Mouse (Mus musculus) kidney, adult 11 months (tissue): ENCODE measurements around the gene Dok7.

Experiments used
- DNase-seq: peaks from one replicate; pipeline ENCODE4 v3.0.0; 2022

Dok7 gene

GRCm38 (mm10) chr5:35058216-35058615 lies 1.6 kb downstream of the Dok7 start:
- DNase-seq: no peak

- DNase-seq: no peak
Observed at GRCm38 (mm10) chr5:35060098-35060497, 3.5 kb downstream of the Dok7 start.

- no peak for DNase-seq
Observed at GRCm38 (mm10) chr5:35069841-35070240, 13.3 kb downstream of the Dok7 start.

- no peak for DNase-seq
Observed at GRCm38 (mm10) chr5:35070314-35070713, 13.7 kb downstream of the Dok7 start.

- DNase-seq: no peak
Observed at GRCm38 (mm10) chr5:35070953-35071352, 14.4 kb downstream of the Dok7 start.

GRCm38 (mm10) chr5:35071855-35072254 lies 15.3 kb downstream of the Dok7 start:
- no peak for DNase-seq

GRCm38 (mm10) chr5:35073235-35073634 lies 16.7 kb downstream of the Dok7 start:
- DNase-seq: no peak

- DNase-seq: no peak
Observed at GRCm38 (mm10) chr5:35073992-35074391, 17.4 kb downstream of the Dok7 start.

GRCm38 (mm10) chr5:35076369-35076768 lies 19.8 kb downstream of the Dok7 start:
- no peak for DNase-seq

GRCm38 (mm10) chr5:35079101-35079500 lies 22.5 kb downstream of the Dok7 start:
- DNase-seq: no peak

GRCm38 (mm10) chr5:35084913-35085312 lies 28.3 kb downstream of the Dok7 start:
- no peak for DNase-seq

GRCm38 (mm10) chr5:35088785-35089613 lies 32.4 kb downstream of the Dok7 start:
- DNase-seq: peak; percentile 69

- DNase-seq: no peak
Observed at GRCm38 (mm10) chr5:35089614-35089963, 33.0 kb downstream of the Dok7 start.

- DNase-seq: no peak
Observed at GRCm38 (mm10) chr5:35091636-35092035, 35.1 kb downstream of the Dok7 start.

- no peak for DNase-seq
Observed at GRCm38 (mm10) chr5:35103086-35103485, 46.5 kb downstream of the Dok7 start.

- no peak for DNase-seq
Observed at GRCm38 (mm10) chr5:35103528-35103927, 47.0 kb downstream of the Dok7 start.

GRCm38 (mm10) chr5:35104183-35104959 lies 47.8 kb downstream of the Dok7 start:
- peak; percentile 59 for DNase-seq

- peak; percentile 83 for DNase-seq
Observed at GRCm38 (mm10) chr5:35104960-35105921, 48.7 kb downstream of the Dok7 start, which contains the start of gene Lrpap1. Gene Lrpap1 (minus strand): TSS chr5:35105766.

GRCm38 (mm10) chr5:35105922-35106298 lies 49.3 kb downstream of the Dok7 start:
- no peak for DNase-seq

GRCm38 (mm10) chr5:35112444-35112843 lies 55.9 kb downstream of the Dok7 start:
- no peak for DNase-seq

GRCm38 (mm10) chr5:35116002-35116401 lies 59.4 kb downstream of the Dok7 start:
- no peak for DNase-seq

- no peak for DNase-seq
Observed at GRCm38 (mm10) chr5:35117633-35118032, 61.1 kb downstream of the Dok7 start.

GRCm38 (mm10) chr5:35118418-35118817 lies 61.9 kb downstream of the Dok7 start:
- no peak for DNase-seq
